Mouse (Mus musculus): ENCODE data around the gene Spag4.

The Spag4 gene

GRCm38 (mm10) chr2:156065099-156066041 lies at the start of gene Spag4:
Spag4 (plus strand) TSS chr2:156065175.
- peak; percentile 73 for DNase-seq (ENCODE audit: low spot score)

DNA sequence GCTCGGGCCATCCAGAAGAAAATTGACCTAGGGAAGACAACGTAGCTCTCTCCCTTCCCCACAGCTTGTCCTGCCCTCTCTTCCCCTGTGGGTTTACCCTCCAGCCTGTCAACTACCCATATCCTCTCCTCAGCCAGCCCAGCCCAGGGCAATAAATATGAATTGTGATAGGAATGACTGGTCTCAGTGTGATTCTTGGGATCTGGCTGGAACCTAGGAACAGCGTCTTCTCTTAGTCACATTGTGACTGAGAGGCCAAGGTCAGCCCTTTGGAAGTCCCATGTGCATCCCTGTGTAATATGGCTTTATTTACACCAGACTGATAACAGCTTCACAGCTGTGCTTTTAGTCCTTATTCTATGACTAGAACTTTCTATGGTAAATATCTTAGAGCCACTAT lies 46.9 kb upstream of the Spag4 start:
- DNase-seq (ENCODE audit: low spot score), result no peak

DNA sequence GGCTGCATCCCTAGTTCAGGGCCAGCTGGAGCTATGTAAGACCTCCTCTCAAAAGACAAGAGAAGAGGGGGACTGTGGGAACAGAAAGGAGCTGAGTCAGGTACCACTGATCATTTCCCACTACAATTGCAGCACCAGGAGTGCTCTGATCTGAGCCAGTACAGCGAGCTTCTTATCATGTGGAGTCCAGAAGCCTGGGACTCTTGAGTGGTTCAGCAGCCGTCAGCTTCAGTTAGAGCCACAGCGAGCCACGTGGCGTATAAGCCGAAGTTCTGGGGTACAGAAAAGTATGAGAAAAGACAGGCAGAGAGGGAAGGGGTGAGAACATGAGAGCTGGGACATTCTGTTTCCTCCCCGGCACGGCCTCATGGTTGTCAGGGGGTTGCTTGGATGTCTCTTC lies 43.8 kb upstream of the Spag4 start:
- no peak for DNase-seq (ENCODE audit: low spot score)

DNA sequence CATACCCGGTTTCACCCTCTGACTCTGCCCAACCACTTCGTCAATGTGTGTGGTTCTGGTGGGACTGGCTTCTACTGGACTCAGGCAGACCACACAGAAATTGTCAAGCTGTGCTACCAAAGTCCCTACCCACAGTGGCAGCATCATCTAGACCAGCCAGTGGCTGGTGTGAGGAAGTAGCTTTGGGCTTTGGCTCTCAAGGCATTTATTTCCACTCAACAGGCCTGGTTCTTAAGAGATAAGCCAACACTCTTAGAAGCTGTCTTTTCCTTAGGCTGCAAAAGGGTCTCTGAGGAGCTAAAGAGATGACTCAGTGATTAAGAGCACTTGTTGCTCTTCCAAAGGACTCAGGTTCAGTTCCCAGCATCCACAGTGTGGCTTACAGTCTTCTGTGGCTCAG lies 43.2 kb upstream of the Spag4 start:
- no peak for DNase-seq (ENCODE audit: low spot score)

DNA sequence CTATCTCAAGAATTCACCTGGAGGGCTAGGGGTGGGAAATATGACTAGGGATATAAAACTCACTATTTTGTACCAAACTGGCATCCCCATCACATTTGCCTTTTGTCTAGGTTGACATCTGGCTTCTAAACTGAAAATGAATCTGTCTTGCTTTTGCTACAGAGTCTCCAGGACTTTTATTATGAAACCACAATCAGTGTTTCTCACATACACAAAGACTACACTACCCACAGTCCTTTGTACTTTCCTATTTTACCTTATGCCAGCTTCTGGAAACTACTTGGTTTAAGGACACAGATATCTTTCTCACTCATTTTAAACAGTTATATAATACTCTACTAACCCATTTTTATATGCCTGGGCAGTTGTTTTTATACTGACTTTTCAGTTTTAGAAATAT lies 39.5 kb upstream of the Spag4 start:
- DNase-seq (ENCODE audit: low spot score), result no peak

GRCm38 (mm10) chr2:156039390-156039789 lies 25.6 kb upstream of the Spag4 start:
- no peak for DNase-seq (ENCODE audit: low spot score)

DNA sequence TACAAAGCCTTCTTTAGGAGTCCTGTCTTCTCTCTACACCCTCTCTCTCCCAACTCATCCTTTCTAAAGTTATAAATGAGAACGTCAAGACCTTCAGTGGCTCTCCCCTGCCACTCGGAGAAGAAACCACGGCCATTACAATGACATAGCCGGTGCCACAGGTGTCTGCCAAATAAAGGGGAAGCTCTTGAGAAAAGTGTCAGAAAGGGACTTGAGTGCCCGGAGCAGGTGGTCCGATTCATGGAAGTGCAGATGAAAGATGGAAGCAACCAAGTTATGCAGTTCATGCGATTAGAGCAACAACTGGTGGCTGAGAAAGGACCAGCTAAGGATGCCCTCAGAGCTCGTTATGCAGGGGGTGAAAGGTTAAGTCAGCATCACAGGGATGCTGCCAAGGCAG lies 22.1 kb upstream of the Spag4 start:
- no peak for DNase-seq (ENCODE audit: low spot score)

DNA sequence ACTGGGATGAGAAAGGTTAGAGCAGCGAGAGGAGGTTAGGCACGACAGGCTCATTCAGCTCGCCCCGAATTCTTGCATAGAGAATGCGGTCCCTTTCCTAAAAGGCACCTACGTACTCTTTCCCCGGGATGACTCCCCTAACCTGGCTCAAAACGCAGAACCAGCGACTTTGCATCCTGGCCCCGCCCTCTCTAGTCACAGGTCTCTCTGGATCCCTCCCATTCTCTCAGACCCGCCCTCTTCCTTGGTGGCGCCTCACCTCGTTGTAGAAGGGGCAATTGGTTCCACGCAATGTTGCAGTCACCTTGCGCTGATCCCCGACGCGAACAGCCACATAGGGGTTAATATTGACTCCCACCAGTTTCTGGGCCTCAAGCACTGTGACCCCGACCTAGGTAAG lies 17.0 kb upstream of the Spag4 start:
- DNase-seq (ENCODE audit: low spot score), result no peak

DNA sequence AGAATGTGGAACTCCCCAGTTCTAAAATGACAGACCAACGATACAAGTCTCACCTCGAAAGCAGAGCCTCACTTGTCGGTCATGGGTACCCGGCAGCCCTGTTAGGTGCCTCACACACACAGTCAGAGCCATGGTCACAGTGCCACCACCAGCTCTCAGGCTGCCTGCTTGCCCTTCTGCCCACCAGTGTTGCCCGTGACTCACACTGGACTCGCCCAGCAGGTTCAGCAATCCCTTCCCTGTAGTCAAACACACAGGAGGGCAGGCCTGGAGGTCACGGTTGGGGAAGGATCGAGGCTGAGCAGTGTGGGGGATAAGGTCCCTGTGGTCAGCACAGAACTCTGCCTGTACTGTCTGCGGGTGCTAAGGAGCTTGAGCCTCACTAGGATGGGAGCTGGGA lies 12.2 kb upstream of the Spag4 start, which contains the start of gene Fer1l4:
Fer1l4 (minus strand) TSS at position 132 of the 400 bp plus-strand sequence.
- peak; percentile 57 for DNase-seq (ENCODE audit: low spot score)

GRCm38 (mm10) chr2:156066126-156066525 lies 1.2 kb downstream of the Spag4 start:
- no peak for DNase-seq (ENCODE audit: low spot score)

DNA sequence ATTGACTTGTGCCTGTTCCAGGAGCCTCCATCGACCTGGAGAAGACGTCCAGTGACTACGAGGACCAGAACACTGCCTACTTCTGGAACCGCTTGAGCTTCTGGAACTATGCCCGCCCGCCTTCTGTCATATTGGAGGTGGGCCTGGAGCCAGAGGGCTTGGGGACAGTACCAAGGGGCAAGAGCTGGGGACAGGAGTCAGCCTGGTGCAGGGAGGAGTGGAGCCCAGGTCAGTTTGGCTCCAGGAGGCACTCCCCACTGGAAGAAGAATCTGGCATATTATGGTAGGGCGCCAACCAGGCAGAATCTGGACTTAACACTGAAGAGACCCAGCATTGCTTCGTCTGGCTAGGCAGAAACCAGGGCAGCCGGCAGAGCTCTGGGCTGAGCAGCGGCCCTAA lies 2.9 kb downstream of the Spag4 start:
- DNase-seq (ENCODE audit: low spot score), result no peak

DNA sequence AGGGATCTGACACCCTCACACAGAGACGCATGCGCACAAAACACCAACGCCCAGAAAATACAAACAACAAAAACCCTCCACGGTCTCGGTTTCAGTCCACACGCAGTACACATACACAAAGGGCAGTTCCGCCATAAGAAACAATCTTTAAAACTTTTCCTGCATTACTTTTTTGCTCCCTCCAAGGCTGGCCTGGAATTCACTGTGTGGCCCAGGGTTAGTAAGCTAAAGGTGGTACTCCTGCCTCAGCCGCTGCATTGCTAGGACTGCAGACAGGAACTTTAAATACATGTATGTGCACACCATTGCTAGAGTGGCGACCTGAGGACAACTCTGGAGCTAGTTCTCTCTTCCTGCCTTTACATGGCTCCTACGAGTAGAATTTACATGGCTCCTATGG lies 6.3 kb downstream of the Spag4 start:
- DNase-seq (ENCODE audit: low spot score), result no peak

GRCm38 (mm10) chr2:156073725-156074124 lies 8.8 kb downstream of the Spag4 start:
- no peak for DNase-seq (ENCODE audit: low spot score)

DNA sequence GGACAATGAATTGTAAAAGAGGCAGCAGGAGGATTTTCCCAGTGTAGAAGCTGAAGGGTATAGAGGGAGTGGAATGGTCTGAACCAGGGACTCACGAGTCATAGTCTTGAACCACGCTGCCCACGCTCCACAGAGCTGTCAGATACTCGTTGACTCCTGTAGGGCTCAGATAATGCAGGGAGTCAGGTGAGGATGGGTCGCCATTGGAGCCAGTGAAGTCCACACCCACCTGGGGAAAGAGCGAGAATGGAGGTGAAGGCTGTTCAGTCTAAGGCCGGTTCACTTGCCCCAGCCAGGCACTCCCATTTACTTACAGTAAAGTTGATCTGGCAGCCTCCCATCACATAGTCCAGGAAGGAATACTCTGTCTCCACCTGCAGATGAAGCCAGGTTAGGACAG lies 12.5 kb downstream of the Spag4 start:
- no peak for DNase-seq (ENCODE audit: low spot score)

DNA sequence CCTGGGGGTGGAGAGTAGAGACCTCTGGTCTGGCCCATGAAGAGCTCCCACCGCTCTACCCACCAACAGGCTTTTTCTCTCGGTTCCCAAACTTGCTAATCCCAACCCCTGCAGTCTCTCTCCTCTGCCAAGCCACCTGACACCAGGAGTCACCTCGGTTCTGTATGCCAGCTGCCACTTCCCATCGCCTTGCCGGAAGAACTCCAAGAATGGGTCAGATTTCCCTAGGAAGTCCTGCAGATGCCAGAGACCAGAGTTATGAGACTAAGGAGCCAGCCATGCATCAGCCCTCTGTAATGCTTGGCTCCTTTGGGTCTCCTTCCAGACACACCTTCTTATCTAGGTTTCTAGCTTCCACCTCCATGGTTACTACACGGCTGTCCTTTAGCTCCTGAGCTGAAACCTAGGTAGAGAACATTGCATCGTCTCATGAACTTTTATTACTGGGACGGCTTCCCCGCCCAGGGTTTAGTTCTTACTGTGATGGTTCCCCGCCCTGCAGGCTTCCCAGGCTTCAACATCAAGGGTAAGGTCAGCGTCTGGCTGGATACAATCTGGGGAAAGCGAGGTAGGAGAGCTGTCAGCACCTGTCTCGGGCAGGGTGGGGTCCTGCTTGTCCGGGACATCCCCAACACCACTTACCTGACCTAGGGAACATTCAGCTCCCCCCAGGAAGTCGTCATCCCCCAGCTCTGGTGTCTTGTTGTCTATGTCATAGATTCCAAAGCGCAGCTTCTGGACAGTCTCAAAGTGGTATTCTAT lies 13.6 kb downstream of the Spag4 start:
- no peak for DNase-seq (ENCODE audit: low spot score)

- no peak for DNase-seq (ENCODE audit: low spot score)
These were observed 14.2 kb downstream of the Spag4 start for GRCm38 (mm10) chr2:156079183-156079560.

GRCm38 (mm10) chr2:156079674-156080073 lies 14.7 kb downstream of the Spag4 start:
- no peak for DNase-seq (ENCODE audit: low spot score)

- DNase-seq (ENCODE audit: low spot score), result no peak
These were observed 15.4 kb downstream of the Spag4 start for GRCm38 (mm10) chr2:156080391-156080790.

DNA sequence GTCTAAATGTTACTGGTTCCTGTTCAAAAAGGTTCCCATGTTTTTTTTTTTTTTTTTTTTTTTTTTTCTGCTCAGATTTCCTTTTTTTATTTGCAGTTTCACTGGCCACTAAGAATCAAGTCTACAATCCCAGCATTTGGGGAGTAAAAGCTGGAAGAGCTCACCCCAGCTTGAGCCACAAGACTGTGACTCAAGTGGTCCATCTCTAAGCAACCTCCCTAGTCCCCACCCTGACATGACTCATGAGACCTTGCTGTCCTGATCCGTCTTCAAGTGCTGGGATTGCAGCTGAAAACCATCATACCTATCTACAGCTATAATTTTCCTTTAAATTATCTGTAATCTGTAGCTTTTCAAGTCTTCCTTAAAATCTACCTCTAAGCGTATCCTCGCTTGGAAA lies 19.6 kb downstream of the Spag4 start:
- no peak for DNase-seq (ENCODE audit: low spot score)

GRCm38 (mm10) chr2:156087391-156088110 lies 22.6 kb downstream of the Spag4 start:
- DNase-seq (ENCODE audit: low spot score), result no peak

DNA sequence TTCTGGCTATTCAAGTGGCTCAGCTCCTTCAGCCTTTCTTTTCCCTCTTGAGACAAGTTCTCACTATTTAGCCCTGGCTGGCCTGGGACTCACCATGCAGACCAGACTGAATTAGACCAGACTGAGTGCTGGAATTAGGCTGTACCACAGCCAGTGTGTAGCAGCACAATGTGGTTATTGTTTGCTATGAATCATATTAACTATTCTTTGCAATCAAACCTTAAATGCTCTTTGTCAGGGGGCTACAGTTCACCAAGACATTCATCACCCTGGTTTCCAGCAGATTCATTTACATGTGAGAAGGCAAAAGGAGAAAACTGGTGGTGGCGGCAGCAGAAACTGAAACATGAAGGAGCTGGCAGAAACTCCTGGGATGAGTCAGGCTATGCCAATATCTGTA lies 24.8 kb downstream of the Spag4 start:
- no peak for DNase-seq (ENCODE audit: low spot score)

DNA sequence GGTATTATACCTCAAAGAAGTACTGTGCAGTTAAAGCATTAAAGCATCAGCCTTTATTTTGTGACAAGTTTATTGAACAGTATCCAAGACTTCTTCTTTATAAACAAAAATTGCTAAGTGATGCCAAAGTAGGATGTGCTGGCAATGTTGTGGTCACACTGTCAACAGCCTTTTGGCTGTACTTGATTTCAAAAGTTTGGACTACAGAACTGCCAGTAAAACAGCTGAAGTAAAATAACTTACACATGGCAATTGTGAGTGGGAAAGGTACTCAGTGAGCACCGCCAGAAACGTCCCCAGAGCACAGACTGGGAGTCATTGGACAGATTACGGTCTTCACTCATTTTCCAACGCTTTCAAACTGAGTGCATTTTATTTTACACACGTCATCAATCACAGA lies 27.0 kb downstream of the Spag4 start:
- DNase-seq (ENCODE audit: low spot score), result no peak

Data from urinary bladder, postnatal 25 days (tissue).